Mouse (Mus musculus): Measurements from ENCODE around the gene Psmd9.

DNA sequence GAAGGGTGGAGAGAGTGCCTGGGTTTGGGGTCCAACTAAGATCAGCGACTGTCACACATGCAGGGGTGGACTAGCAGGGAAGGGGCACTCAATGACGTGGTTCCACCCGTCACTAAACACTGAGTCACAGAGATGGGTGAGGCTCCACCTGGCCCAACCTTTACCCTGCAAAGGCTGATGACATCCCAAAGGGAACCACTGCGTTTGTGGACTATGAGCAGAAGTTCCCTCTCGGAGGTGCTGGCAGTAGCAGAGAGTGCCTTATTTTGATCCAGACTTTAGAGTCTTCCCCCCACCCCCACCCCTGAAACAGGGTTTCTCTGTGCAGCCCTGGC, 38.4 kb upstream of the Psmd9 start:
- TF ChIP-seq CTCF (IDR thresholded peaks at IDR 0.05; ENCODE audit: low read depth, low read length), result no peak
- TF ChIP-seq POLR2A (IDR thresholded peaks at IDR 0.05; ENCODE audit: borderline replicate concordance, low read depth, low read length), result no peak
